Comparison of ENCODE assay signal across 26 mouse cellular contexts in genomic region chr1:22293310-22293709, GRCm38 (mm10).
"Had no signal": no experiment of that assay in that cellular context is flagged by ENCODE, and none has a peak within 500 bp of the region (broad histone marks: within the 10 kb centered on the region; RNA-seq: fewer than 3 reads in every experiment).

No protein-coding gene starts in this region.

- DNase-seq: gastrocnemius, postnatal 14 days; gastrocnemius, postnatal 36 days; heart, adult 18-20 months; heart, postnatal 10 days; heart, postnatal 4 days; kidney, adult 11 months; kidney, adult 2 months; kidney, adult 9 months; kidney, postnatal 14 days; kidney, postnatal 36 days; layer of hippocampus, adult 9-11 months; layer of hippocampus, postnatal 36 days; left cerebral cortex, postnatal 4 days had no signal

- H3K4me1 ChIP-seq: heart, embryonic 10.5 days; heart, embryonic 12.5 days; hindbrain, embryonic 10.5 days; hindbrain, embryonic 12.5 days; hindbrain, embryonic 15.5 days; limb, embryonic 15.5 days; liver, embryonic 12.5 days had no signal

- H3K9ac ChIP-seq: heart, embryonic 12.5 days; hindbrain, embryonic 12.5 days; hindbrain, embryonic 15.5 days; kidney, embryonic 15.5 days; limb, embryonic 13.5 days; limb, embryonic 15.5 days; liver, embryonic 12.5 days; liver, embryonic 14.5 days had no signal

- H3K36me3 ChIP-seq: heart, embryonic 10.5 days; heart, embryonic 12.5 days; hindbrain, embryonic 10.5 days; hindbrain, embryonic 12.5 days; kidney, embryonic 15.5 days; limb, embryonic 13.5 days; limb, embryonic 15.5 days; liver, embryonic 12.5 days had no signal

- H3K4me2 ChIP-seq: heart, embryonic 12.5 days; hindbrain, embryonic 12.5 days; hindbrain, embryonic 15.5 days; kidney, embryonic 15.5 days; limb, embryonic 13.5 days; limb, embryonic 15.5 days; liver, embryonic 12.5 days had no signal

- H3K9me3 ChIP-seq: heart, embryonic 10.5 days; heart, embryonic 12.5 days; hindbrain, embryonic 10.5 days; hindbrain, embryonic 12.5 days; hindbrain, embryonic 15.5 days; kidney, embryonic 15.5 days; limb, embryonic 13.5 days; limb, embryonic 15.5 days; liver, embryonic 12.5 days had no signal

- H3K27ac ChIP-seq: heart, embryonic 10.5 days; hindbrain, embryonic 10.5 days; hindbrain, embryonic 12.5 days; hindbrain, embryonic 15.5 days; hindbrain, postnatal 0 days; kidney, embryonic 15.5 days; kidney, postnatal 0 days; limb, embryonic 13.5 days; limb, embryonic 15.5 days; liver, embryonic 12.5 days; liver, embryonic 14.5 days had no signal

- H3K27me3 ChIP-seq: heart, embryonic 12.5 days; hindbrain, embryonic 12.5 days; hindbrain, embryonic 15.5 days; kidney, embryonic 15.5 days; limb, embryonic 15.5 days; liver, embryonic 12.5 days had no signal

- ATAC-seq: hindbrain, postnatal 0 days; inflammation-experienced regulatory T-cells, adult 6 months; liver, embryonic 12.5 days had no signal

- H3K4me3 ChIP-seq: heart, embryonic 10.5 days; heart, embryonic 12.5 days; hindbrain, embryonic 10.5 days; hindbrain, embryonic 12.5 days; hindbrain, embryonic 15.5 days; kidney, embryonic 15.5 days; limb, embryonic 13.5 days; limb, embryonic 15.5 days; liver, embryonic 12.5 days had no signal
